Mouse (Mus musculus): ENCODE data around the gene Lrrk1.
A peak's percentile ranks its signal among the peaks of the same experiment; 100 is the strongest.

Lrrk1 gene

DNA sequence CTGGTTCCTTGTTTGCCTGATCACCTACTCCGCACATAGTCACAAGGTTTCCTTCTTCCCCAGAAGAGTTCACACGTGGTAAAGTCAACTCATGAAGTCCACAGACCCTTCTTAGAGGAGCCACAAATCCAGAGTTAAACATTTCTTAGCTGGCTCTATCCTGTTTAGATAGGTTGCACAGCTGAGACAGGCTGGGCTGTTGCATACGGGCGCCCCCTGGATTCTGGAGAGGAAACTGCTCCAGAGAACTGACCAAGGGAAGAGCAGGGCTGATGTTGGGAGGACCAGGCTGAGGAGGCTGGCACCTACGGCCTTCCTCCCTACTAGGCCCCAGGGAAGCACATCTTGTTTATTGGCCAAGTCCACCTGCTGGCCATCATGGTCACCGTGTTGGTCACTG, 138.1 kb downstream of the Lrrk1 start:
- DNase-seq, result peak; percentile 77

DNA sequence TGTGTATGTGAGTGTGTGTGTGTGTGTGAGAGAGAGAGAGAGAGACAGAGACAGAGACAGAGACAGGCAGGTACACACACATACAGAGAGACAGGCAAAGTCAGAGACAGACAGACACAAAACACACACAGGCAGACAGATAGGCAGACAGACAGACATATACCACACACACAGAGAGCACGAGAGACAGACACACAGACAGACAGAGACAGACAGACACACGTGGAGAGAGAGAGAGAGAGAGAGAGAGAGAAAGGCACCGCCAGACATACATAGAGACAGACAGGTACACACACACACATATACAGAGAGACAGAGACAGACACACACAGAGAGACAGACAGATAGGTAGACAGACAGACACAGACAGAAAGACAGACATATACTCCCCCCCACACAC, 138.7 kb downstream of the Lrrk1 start:
- no peak for DNase-seq

DNA sequence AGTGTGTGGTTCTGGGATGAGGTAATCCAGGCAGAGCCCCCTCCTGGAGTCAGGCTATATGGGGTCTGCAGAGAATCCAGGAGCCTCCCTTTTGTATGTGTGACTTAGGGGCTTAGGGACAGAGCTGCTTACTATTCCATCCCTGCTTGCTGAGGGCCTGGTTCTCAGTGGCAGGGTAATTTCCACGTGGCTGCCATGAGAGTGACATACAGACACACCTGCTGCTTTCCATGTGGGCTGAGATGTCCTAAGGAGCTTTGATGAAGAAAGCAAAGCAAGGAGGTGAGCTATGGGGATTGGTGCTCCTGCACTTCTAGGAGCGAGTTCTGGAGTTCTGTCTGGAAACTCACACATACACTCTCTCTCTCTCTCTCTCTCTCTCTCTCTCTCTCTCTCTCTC, 139.1 kb downstream of the Lrrk1 start:
- DNase-seq, result no peak

DNA sequence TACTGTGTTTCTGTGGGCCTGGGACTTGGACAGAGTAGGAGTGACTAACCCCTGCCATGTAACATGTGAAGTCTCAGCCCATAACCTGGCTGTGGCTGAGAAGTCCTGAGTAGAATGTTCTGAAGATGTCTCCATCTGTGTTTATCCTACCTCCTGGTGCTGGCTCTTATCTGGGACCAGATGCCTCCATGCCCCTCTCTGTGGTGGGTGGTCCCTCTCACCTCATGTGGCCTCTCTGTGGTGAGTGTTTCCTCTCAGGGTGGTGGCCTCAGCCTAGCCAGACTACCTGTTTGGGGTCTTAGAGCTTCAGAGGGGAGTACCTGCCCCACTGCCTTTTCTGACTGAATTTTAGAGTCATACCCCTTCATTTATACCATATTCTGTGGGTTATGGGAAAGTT, 139.9 kb downstream of the Lrrk1 start:
- DNase-seq, result no peak

DNA sequence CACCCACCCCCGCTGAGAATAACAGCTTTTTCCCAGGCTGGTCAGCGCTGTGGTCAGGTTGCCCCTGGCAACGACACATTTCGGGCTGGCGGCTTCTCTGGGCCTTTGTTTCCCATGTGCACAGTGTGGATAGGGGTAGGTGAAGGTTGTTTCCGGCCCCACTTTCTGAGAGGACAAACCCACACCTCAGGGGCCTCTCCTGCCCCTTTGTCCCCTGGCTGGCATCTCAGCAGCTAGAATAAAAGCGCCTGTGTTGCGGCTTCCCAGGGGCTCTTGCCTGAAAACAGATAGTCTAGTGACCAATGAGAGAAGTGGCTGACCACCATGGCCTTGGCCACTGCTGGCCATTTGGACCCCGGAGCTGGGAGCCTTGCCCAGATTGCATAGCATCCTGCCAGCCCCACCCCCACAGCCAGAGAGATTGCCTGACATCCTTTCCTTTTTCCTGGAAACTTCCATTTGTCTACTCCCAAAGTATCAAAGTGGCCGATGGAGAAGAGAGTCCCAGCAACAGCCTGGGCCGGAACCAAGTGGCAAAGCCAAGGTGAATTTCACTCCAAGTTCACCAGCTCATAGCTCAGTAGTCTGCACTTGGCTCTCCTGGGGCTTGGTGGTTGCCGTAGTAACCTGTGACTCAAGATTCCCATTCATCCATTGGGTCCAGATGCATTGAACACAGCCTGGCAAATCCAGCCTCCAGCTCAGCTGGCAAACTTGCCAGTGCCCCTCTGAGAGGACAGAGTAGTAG, 140.7 kb downstream of the Lrrk1 start:
- peak; percentile 87 for DNase-seq

DNA sequence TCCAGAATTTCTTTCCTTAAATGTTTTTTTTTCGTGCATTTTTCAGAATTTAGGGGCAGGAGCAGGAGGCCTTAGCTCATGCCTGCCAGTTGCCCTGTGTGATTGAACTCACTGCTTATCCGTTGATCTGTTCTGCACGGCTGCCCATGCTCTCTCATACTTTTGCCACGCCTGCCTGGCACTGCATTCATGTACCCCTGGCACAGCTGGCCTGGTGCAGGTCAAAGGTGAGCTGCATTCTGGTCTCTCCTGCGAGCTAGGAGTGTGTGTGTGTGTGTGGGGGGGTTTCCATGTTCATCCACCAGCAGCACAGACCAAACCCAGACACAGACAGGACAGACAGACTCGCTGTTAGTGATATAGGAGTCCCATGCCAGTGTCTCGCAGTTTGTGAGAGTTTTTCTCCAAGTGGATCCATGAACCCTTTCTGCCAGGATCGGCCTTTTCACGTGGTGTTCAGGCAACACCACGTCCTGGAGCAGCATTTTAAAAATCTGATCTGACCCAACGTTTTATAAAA, 141.4 kb downstream of the Lrrk1 start:
- DNase-seq, result peak; percentile 59

DNA sequence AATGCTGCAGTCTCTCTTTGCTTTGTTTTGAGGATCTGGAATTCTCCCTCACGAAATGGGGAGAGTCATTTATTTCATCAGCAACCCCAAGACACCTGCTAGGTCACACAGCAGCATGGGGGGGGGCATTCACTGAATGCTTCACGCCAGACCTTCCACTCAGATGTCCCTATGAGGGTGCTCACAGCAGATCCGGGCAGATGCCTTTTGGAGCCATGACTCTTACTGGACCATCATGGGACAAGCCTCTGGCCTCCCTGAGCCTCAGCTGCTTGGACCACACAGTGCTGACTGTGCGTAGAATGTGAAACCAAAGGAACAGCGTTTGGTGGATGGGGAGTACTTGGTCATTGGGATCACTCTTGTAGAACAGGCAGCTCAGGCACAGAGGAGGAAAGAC, 142.5 kb downstream of the Lrrk1 start:
- DNase-seq, result no peak

DNA sequence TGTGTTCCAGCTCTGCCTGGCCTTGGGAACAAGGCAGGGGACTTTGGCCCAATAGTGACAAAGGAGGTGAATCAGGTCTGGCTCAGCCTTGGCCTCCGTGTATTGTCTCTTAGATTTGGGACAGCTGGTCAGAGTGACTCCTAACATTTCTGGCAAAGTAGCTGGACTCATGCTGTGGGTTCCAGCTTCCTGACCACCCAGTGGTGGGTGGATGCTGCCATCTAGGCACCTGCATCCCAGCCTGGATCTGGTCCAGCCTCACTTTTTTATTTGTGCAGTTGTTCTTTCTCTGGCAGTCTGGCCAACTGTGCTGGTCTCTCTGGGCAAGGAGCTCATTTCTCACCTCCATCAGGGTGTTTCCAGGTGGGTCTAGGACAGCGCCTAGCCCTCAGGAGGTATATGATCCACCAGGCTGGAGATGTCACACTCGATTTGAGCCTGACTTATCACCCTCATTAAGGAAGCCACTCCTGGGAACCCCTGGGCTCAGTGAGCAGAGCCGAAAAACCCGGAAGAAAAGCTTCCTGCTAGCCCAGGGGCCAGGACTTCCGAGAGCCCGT, 144.3 kb downstream of the Lrrk1 start:
- DNase-seq, result no peak

DNA sequence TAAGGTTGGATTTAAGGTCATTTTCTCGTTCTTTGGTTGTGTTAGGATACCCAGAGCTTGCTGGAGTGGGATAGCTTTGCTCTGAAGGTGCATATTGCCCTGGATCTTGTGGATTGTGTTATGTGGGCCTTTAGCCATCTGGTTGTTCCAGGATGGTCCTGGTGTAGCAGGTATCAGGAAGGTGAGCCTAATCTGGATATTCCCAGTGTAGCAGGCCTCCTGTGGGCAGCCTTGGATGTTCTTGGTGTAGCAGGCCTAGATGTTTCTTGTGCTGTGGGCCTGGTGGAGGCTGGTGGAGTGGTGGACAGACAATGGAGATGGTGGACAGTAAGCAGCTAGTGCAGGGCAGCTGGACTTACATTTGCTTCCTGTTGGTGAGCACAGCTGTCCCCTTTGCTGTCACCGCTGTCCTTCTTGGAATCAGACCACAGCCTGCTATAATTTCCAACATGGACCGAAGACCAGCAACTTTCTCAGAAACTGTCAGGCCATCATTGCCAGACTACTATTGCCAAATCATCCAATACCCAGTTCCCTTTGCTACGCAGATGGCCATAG, 146.2 kb downstream of the Lrrk1 start:
- no peak for DNase-seq

DNA sequence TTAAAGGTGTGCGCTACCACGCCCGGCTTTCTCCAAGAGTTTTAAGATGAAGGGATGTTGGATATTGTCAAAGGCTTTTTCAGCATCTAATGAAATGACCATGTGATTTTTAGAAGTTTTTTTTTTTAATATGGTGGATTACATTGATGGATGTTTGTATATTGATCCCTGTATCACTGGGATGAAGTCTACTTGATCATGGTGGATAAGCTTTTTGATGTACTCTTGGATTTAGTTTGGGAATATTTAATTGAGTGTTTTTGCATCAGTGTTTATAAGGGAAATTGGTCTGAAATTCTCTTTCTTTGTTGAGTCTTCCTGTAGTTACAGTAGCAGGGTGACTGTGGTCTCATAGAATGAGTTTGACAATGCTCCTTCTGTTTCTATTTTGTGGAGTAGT, 150.0 kb downstream of the Lrrk1 start:
- no peak for DNase-seq

DNA sequence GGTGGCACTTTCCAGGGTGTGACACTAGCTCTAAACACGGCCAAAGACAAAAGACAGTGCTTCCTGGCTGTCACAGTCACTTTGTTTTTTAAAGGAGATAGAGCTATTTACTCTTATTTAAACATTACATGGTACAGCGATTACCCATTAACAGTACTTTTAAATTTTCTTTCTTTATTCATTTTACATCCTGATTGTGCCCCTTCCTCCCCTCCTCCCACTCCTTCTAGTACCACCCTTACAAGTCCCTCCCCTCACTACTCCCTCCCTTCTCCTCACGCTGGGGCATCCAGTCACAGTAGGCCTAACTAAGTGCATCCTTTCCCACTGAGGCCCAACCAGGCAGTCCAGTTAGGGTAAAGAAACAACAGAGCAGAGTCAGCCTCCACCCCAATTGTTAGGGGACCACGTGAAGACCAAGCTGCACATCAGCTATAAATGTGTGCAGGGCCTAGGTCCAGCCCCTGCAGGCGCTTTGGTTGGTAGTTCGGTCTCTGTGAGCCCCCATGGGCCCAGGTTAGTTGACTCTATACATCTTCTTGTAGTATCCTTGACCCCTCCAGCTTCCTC, 154.1 kb downstream of the Lrrk1 start:
- no peak for DNase-seq

DNA sequence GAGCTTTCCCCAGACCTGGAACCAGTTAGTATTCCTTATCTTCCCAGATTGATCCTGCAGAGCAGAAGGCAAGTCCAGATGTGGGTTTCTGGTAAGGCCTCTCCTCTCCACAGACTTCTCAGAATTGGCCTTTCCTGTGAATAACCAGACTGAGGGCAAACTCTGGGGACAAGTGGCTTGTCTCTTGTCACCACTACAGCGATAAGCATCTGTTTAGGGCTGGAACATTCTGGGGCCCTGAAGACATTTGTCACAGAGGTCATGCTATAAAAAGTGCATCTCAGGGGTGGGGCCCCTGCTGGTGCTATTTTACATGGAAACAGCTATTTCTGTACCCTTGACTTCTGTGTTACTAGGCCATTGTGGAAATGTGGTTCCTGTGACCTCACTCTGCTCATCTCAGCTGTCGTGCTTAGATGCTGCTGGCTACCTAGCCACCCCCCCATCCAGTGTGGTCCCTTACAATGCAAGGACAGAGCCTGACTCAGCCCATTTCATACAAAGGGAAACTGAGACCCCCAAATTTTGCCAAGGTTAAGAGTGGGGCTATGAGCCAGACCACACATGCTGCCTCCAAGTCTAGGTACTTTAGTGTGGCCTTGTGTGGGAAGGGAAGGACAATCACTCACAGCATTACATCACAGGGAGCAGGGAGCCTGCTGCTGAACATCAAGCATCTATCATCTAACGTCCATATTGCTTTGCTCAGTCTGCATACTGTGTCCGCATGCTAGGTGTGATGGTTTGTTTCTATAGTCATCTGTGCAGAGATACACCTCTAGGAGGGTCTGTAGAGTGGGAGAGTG, 154.8 kb downstream of the Lrrk1 start:
- DNase-seq, result no peak

DNA sequence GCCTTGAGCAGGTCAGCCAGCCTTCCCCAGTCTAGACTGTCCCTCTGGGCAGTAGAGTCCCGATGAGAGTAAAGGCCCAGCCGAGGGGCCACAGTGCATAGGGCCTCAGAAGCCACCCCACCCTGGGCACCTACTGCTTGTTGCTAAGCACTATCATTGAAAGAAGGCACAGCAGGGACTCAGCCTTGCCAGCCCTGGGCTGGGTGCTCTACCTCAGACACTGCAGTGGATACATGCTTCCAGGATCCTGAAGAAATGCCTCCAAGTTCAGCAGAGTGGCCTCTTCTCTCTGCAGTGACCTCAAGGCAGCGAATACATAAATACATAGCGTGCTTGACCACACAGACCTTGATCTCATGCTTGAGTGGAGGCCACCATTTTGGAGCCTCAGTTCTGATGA, 156.3 kb downstream of the Lrrk1 start:
- DNase-seq, result no peak

DNA sequence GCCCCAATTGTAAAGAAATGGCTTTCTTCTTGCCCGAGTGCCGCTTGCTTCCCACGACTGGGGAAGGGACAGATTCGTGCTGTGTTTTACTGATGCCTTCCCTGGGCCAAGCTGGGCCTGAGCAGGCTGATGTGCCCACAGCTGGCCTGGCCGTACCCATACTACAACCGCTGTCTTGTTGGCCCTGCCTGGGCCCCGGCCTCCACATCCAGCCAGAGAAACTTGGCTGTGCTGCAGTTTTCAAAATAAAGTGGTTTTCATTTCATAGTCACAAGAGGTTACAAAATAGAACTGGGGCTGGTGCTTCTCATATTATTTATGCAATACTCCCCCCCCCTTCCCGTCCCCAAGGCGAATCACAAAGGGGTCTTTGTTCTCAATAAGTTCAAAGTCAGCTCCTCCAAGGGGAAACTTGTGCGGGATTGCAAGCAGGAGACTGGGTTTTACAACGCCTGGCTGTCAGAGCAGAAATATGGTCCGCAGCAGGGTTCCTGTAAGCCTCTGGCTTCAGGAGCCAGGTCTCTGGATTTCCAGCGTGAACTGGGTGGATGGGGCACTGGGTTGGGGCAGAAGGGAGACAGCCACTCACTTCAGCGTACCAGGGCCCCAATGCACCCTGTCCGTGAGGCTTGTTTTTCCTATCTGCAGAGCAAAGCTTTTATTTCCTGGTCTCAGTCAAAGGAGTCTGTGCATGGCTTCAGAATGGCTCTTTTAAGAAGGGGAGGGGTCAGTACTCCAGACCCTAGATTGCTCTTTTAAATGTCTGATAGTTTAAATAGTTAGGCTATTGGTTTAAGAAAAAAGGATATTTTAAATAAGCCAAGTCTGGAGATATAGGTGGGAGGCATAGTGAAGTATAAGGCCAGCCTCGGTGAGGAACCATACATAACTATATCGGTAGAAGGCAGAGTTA, 157.3 kb downstream of the Lrrk1 start:
- peak; percentile 72 for DNase-seq

DNA sequence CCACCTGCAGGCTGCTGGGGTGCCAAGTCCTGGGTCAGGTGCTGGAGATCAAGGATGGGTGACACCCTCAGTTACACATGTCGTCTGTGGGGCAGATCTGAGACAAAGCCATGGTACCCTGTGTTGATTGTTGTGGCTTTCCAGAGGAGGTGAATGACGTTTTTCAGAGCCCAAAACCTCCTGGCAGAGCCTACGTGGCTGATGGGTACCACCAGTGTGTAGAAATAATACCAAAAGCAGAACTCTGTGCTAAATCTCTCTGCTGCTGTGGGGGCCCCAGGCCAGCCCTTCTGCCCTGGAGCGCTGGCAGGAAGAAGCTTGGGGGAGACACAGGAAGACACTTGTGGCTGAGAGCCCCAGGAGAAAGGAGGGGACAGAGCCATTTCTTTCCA, 157.9 kb downstream of the Lrrk1 start:
- no peak for DNase-seq

DNA sequence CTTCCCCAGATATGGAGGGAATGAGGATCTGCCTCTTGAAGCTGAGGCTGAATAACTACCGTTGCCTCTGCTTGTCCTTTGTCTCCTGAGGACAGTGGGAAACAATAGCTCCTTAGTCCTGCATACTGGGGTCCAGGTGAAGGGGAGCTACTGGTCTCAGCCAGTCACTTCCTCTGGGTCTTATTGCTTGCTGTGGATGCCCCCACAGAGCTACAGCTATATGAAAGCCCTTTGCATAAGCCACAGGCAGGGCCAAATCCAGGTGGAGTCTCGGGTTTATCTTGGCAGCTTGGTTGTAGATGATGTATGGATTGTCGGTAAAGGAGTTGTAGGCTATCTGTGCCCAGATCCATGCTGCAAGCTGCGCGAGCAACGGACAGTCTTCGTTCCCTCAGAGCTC, 158.7 kb downstream of the Lrrk1 start:
- DNase-seq, result no peak

DNA sequence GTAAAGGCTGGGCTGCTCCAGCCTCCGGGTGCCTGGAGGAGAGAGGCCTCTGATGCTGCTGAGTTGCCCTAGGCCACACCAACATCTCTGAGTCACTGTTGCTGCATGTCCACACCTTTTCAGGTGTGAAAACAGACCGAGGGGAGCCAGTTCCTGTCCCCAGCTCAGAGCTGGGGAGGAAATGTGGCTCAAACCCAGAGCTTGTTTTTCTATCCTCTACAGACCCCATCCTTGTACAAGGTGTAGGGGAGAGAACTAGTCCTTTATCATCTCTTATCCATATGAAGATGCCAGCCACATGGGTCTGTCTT, 159.6 kb downstream of the Lrrk1 start:
- no peak for DNase-seq

DNA sequence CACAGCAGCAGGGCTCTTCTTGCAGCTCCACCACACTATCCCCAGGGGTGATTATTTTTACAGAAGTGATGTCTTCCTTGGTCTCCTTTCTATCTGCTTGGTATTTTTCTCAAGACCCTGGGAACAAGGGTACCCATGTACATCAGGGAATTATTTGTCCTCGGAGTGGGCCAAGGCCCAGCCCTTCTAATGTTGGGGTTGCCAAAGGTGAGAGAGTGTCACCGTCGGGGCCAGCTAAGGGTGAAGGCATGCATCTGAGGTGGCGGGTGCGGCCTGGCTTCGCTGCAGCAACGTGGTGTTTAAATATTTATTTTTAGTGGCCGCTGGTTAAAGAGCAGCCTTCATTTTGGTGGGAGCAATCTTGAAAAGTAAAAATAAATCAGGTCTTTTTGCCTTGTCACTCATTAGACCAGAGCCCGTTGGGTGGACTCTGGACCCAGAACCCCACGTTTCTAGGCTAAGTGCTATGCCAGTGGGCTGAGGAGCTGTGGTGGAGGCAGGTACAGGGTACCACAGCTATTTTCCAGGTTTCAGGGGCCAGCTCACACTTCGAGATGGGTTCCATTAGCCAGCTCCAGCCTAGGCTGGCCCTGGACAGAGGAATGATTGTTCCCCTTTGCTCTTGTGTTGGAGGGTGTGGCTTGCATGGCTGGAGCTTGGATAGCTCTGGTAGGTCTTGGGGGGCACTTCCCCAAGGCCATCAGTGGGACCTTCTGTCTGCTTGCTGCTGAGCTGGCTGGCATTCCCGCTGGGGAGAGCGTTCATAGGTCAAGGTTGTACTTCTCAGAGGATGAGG, 160.1 kb downstream of the Lrrk1 start:
- DNase-seq, result no peak

DNA sequence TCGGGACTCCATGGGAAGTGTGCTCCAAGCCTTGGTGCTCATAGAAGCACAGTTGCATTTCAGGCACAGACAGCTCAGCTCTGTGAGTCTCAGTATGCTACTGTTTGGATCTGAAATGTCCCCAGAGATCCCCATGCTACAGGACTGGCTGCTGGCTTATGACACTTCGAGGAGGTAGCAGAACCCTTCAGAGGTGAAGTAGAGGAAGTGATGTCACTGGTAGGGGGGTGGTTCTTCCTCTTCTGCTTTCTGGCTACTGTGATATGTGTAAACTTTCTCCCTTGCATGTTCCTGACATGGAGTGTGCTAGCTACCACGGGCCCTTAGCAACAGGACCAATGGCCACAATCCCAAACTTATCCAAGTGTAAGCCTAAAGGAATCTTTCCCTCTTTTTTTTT, 162.3 kb downstream of the Lrrk1 start:
- no peak for DNase-seq

DNA sequence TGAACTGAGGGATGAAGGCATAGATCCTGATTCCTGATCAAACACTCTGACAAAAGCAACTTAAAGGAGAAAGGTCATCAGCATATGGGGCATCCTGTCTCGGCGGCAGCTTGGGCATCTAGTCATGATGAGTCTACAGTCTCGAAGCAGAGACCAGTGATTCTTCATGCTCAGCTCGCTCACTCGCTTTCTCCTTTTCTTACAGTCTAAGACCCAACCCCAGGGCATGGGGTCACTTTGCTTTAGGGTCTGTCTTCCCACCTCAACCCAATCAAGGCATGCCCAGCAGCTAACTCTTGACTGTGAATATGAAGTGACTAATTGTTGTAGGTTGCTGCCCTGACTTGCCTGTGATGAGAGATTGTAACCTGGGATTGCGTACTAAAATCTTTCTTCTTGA, 163.6 kb downstream of the Lrrk1 start:
- no peak for DNase-seq

DNA sequence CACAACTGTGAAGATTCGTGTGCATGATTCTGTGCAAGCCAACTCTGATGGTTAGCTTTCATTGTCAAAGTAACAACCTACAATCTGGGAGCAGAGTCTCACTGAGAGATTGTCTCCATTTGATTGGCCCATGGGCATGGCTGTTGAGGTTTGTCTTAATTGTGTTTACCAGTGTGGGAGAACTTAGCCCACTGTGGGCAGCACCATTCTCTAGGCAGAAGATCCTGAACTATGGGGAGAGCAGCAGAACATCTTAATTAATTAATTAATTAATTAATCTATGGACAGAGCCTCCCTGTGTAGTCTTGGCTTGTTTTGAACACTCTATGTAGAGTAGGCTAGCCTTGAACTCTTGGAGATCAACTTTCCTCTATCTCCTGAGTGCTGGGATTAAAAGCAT, 164.4 kb downstream of the Lrrk1 start:
- no peak for DNase-seq
